Mouse (Mus musculus) cerebellum, adult 8-10 months (tissue): ENCODE measurements around the gene Eif3l.

Source experiments
- DNase-seq: peaks from one replicate; pipeline ENCODE4 v3.0.0; 2022

Eif3l gene

GRCm38 (mm10) chr15:79093083-79093839 lies 18.3 kb downstream of the Eif3l start:
- DNase-seq, result no peak

- no peak for DNase-seq
Observed at GRCm38 (mm10) chr15:79095483-79095882, 20.5 kb downstream of the Eif3l start.

GRCm38 (mm10) chr15:79096556-79096955 lies 21.6 kb downstream of the Eif3l start:
- no peak for DNase-seq

GRCm38 (mm10) chr15:79097135-79097534 lies 22.2 kb downstream of the Eif3l start:
- no peak for DNase-seq

- no peak for DNase-seq
Observed at GRCm38 (mm10) chr15:79097611-79098025, 22.6 kb downstream of the Eif3l start.

- no peak for DNase-seq
Observed at GRCm38 (mm10) chr15:79098220-79098619, 23.2 kb downstream of the Eif3l start.

- DNase-seq, result no peak
Observed at GRCm38 (mm10) chr15:79098868-79099267, 23.9 kb downstream of the Eif3l start.

- no peak for DNase-seq
Observed at GRCm38 (mm10) chr15:79099456-79099855, 24.5 kb downstream of the Eif3l start.

GRCm38 (mm10) chr15:79100391-79100790 lies 25.4 kb downstream of the Eif3l start:
- no peak for DNase-seq

- DNase-seq, result no peak
Observed at GRCm38 (mm10) chr15:79101531-79101930, 26.6 kb downstream of the Eif3l start.

GRCm38 (mm10) chr15:79103264-79103663 lies 28.3 kb downstream of the Eif3l start:
- no peak for DNase-seq

- DNase-seq, result no peak
Observed at GRCm38 (mm10) chr15:79105804-79106203, 30.8 kb downstream of the Eif3l start.

GRCm38 (mm10) chr15:79107966-79108365 lies 33.0 kb downstream of the Eif3l start:
- DNase-seq, result no peak

- peak; percentile 71 for DNase-seq
Observed at GRCm38 (mm10) chr15:79108421-79109320, 33.7 kb downstream of the Eif3l start, which contains the start of gene Micall1. Micall1 (plus strand) TSS chr15:79108898.

- DNase-seq, result no peak
Observed at GRCm38 (mm10) chr15:79109321-79109934, 34.4 kb downstream of the Eif3l start.

GRCm38 (mm10) chr15:79110031-79110430 lies 35.1 kb downstream of the Eif3l start:
- no peak for DNase-seq

GRCm38 (mm10) chr15:79110528-79110927 lies 35.5 kb downstream of the Eif3l start:
- no peak for DNase-seq

GRCm38 (mm10) chr15:79111774-79112173 lies 36.8 kb downstream of the Eif3l start:
- no peak for DNase-seq

GRCm38 (mm10) chr15:79115276-79115675 lies 40.3 kb downstream of the Eif3l start:
- no peak for DNase-seq

- no peak for DNase-seq
Observed at GRCm38 (mm10) chr15:79119491-79119890, 44.5 kb downstream of the Eif3l start.

GRCm38 (mm10) chr15:79122119-79122518 lies 47.1 kb downstream of the Eif3l start:
- DNase-seq, result no peak

- DNase-seq, result no peak
Observed at GRCm38 (mm10) chr15:79122546-79122945, 47.6 kb downstream of the Eif3l start.

GRCm38 (mm10) chr15:79123751-79124150 lies 48.8 kb downstream of the Eif3l start:
- no peak for DNase-seq
